Mouse (Mus musculus): ENCODE results near the gene Atp11a. TPM values are rescaled to one million over a fixed set of nuclear protein-coding genes. Genes with fewer than 3 reads are reported as not detected.

Gene Atp11a
- 20.6 TPM for polyA plus RNA-seq (2015; fragmentation: Illumina TruSeq; extraction: RNeasy Lipid Tissue Mini Kit (QIAGEN cat#74804); ENCODE audit: insufficient read depth, low replicate concordance)

GRCm38 (mm10) chr8:12756391-12757157 lies at the start of gene Atp11a:
TSS of gene Atp11a (plus strand) at chr8:12757014.

GRCm38 (mm10) chr8:12873357-12874046 lies 116.7 kb downstream of the Atp11a start, which contains the start of gene Mcf2l:
TSS of gene Mcf2l (plus strand) at chr8:12873806.

Other genes with a start within 250 kb of the Atp11a start
- gene Spaca7, start 184.0 kb upstream of the Atp11a start, polyA plus RNA-seq (2015; fragmentation: Illumina TruSeq; extraction: RNeasy Lipid Tissue Mini Kit (QIAGEN cat#74804); ENCODE audit: insufficient read depth, low replicate concordance) = not detected
- 50.6 TPM for gene Tubgcp3, start 84.8 kb upstream of the Atp11a start, polyA plus RNA-seq (2015; fragmentation: Illumina TruSeq; extraction: RNeasy Lipid Tissue Mini Kit (QIAGEN cat#74804); ENCODE audit: insufficient read depth, low replicate concordance)
- 3.7 TPM for gene Mcf2l, start 116.8 kb downstream of the Atp11a start, polyA plus RNA-seq (2015; fragmentation: Illumina TruSeq; extraction: RNeasy Lipid Tissue Mini Kit (QIAGEN cat#74804); ENCODE audit: insufficient read depth, low replicate concordance)